Mouse (Mus musculus): ENCODE measurements at regions not wholly inside any gene's neighbourhood (a gene's known extent, or its start where the extent isn't known, plus 50 kb on each side); places are given as distances from the start of the nearest gene placed in this dataset.

DNA sequence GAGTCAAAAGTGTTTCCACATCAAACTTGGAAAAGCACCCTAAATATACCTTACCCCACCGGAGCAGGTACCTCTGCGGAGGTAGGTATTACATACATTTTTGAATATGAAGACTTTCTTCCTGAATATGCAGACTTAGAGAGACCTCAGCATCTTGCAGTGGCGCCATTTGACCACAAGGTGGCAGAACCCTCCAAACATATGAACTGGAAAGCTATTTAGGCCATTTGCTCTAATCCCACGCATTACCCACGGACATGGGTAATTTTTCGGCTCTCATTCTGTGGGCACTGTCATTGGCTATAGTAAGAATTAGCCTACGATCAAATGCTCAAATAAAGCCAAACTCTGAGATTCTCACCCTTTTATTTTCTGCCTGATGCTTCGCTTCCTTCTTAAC is 1301.0 kb downstream of the Synb start:
- no peak for TF ChIP-seq GATA1 (IDR thresholded peaks at IDR 0.05; ENCODE audit: borderline replicate concordance, low read length)
- no peak for TF ChIP-seq FLI1 (IDR thresholded peaks at IDR 0.05; ENCODE audit: low read length)
